Mouse (Mus musculus): ENCODE measurements at regions not wholly inside any gene's neighbourhood (a gene's known extent, or its start where the extent isn't known, plus 50 kb on each side); places are given as distances from the start of the nearest gene placed in this dataset.

- no peak for TF ChIP-seq POLR2A (IDR thresholded peaks at IDR 0.05; ENCODE audit: insufficient read depth, low read depth, low read length)
- TF ChIP-seq CTCF (IDR thresholded peaks at IDR 0.05) = peak; percentile 92
Observed at GRCm38 (mm10) chr10:126330305-126330969, 364.5 kb downstream of the Lrig3 start.

Data from heart, adult 2 months (tissue).